Mouse (Mus musculus): Measurements from ENCODE around the gene Drg1. TPM values are rescaled to one million over a fixed set of nuclear protein-coding genes. Genes with fewer than 3 reads are reported as not detected.

Drg1 gene
- polyA plus RNA-seq, 1 experiment from 2014 or later, result 249 TPM

Other genes with a start within 250 kb of the Drg1 start
- gene Sfi1, start 73.0 kb downstream of the Drg1 start, polyA plus RNA-seq (2015; fragmentation: Nextera tagmentation; extraction: Ambion mirVana), result 15.2 and 20.7 TPM in 2 replicates
- gene Eif4enif1, start 64.0 kb downstream of the Drg1 start, polyA plus RNA-seq (2015; fragmentation: Nextera tagmentation; extraction: Ambion mirVana), result 47.8 and 49.5 TPM in 2 replicates
- 49.5 and 57.0 TPM in 2 replicates for gene Patz1, start 22.5 kb upstream of the Drg1 start, polyA plus RNA-seq (2015; fragmentation: Nextera tagmentation; extraction: Ambion mirVana)
- gene Pik3ip1, start 64.0 kb upstream of the Drg1 start, polyA plus RNA-seq (2015; fragmentation: Nextera tagmentation; extraction: Ambion mirVana), result 10.5 and 12.5 TPM in 2 replicates
- gene Limk2, start 142.8 kb upstream of the Drg1 start, polyA plus RNA-seq (2015; fragmentation: Nextera tagmentation; extraction: Ambion mirVana), result 45.8 and 49.5 TPM in 2 replicates
- gene Rnf185, start 185.9 kb upstream of the Drg1 start, polyA plus RNA-seq (2015; fragmentation: Nextera tagmentation; extraction: Ambion mirVana), result 45.5 and 47.0 TPM in 2 replicates
- gene Pla2g3, start 221.9 kb upstream of the Drg1 start, polyA plus RNA-seq (2015; fragmentation: Nextera tagmentation; extraction: Ambion mirVana), result 0.32 and 0.56 TPM in 2 replicates
- gene Inpp5j, start 238.4 kb upstream of the Drg1 start, polyA plus RNA-seq (2015; fragmentation: Nextera tagmentation; extraction: Ambion mirVana), result 2.8 and 3.1 TPM in 2 replicates
- 113 and 114 TPM in 2 replicates for gene Selenom, start 248.3 kb upstream of the Drg1 start, polyA plus RNA-seq (2015; fragmentation: Nextera tagmentation; extraction: Ambion mirVana)